In genomic region chr1:154715596-154715995, GRCm38 (mm10) we compare ENCODE assay signal across 26 mouse cellular contexts.
"Had no signal": no experiment of that assay in that cellular context is flagged by ENCODE, and none has a peak within 500 bp of the region (broad histone marks: within the 10 kb centered on the region; RNA-seq: fewer than 3 reads in every experiment).

No protein-coding gene starts in this region.

- H3K27ac ChIP-seq: heart, embryonic 10.5 days; hindbrain, embryonic 10.5 days; hindbrain, embryonic 12.5 days; hindbrain, embryonic 14.5 days; intestine, embryonic 15.5 days; kidney, embryonic 15.5 days; kidney, postnatal 0 days; limb, embryonic 13.5 days; limb, embryonic 15.5 days; liver, embryonic 12.5 days; liver, embryonic 14.5 days had no signal

- H3K9me3 ChIP-seq: heart, embryonic 10.5 days; heart, embryonic 12.5 days; hindbrain, embryonic 10.5 days; hindbrain, embryonic 12.5 days; intestine, embryonic 15.5 days; kidney, embryonic 15.5 days; limb, embryonic 13.5 days; limb, embryonic 15.5 days; liver, embryonic 12.5 days had no signal

- H3K4me3 ChIP-seq: heart, embryonic 10.5 days; heart, embryonic 12.5 days; hindbrain, embryonic 10.5 days; hindbrain, embryonic 12.5 days; intestine, embryonic 15.5 days; kidney, embryonic 15.5 days; limb, embryonic 13.5 days; limb, embryonic 15.5 days; liver, embryonic 12.5 days had no signal

- H3K4me2 ChIP-seq: heart, embryonic 12.5 days; hindbrain, embryonic 12.5 days; hindbrain, embryonic 14.5 days; intestine, embryonic 15.5 days; kidney, embryonic 15.5 days; limb, embryonic 13.5 days; limb, embryonic 15.5 days; liver, embryonic 12.5 days had no signal

- ATAC-seq: hindbrain, embryonic 16.5 days; inflammation-experienced regulatory T-cells, adult 6 months; intestine, embryonic 15.5 days; liver, embryonic 12.5 days had no signal

- H3K9ac ChIP-seq: heart, embryonic 12.5 days; hindbrain, embryonic 12.5 days; hindbrain, embryonic 14.5 days; intestine, embryonic 15.5 days; kidney, embryonic 15.5 days; limb, embryonic 13.5 days; limb, embryonic 15.5 days; liver, embryonic 12.5 days; liver, embryonic 14.5 days had no signal

- H3K36me3 ChIP-seq: heart, embryonic 10.5 days; heart, embryonic 12.5 days; hindbrain, embryonic 10.5 days; hindbrain, embryonic 12.5 days; intestine, embryonic 15.5 days; kidney, embryonic 15.5 days; limb, embryonic 13.5 days; limb, embryonic 15.5 days; liver, embryonic 12.5 days had no signal

- H3K27me3 ChIP-seq: hindbrain, embryonic 12.5 days; intestine, embryonic 15.5 days; kidney, embryonic 15.5 days; liver, embryonic 12.5 days had no signal

- DNase-seq: gastrocnemius, postnatal 14 days; gastrocnemius, postnatal 36 days; heart, postnatal 10 days; heart, postnatal 4 days; kidney, adult 11 months; kidney, adult 2 months; kidney, adult 9 months; kidney, postnatal 14 days; kidney, postnatal 36 days; layer of hippocampus, adult 9-11 months; layer of hippocampus, postnatal 36 days; left cerebral cortex, postnatal 4 days had no signal

- H3K4me1 ChIP-seq: heart, embryonic 10.5 days; heart, embryonic 12.5 days; hindbrain, embryonic 10.5 days; hindbrain, embryonic 12.5 days; intestine, embryonic 15.5 days; kidney, embryonic 15.5 days; limb, embryonic 13.5 days; limb, embryonic 15.5 days; liver, embryonic 12.5 days had no signal
